Mouse (Mus musculus): Measurements from ENCODE around the gene Fbxo34.
"Not testable (repeated sequence)": the region's sequence is repeated elsewhere in the genome, so short reads cannot be mapped to it uniquely, and the experiment has no call there.

Fbxo34 gene

GRCm38 (mm10) chr14:47450121-47450520 lies at the start of gene Fbxo34:
Gene Fbxo34, plus strand, starts transcription at chr14:47450421.
- DNase-seq (ENCODE audit: low spot score): not testable (repeated sequence)

- no peak for DNase-seq (ENCODE audit: low spot score)
These were observed 47.5 kb upstream of the Fbxo34 start for GRCm38 (mm10) chr14:47402735-47403134.

GRCm38 (mm10) chr14:47406000-47406399 lies 44.2 kb upstream of the Fbxo34 start:
- no peak for DNase-seq (ENCODE audit: low spot score)

GRCm38 (mm10) chr14:47417346-47417745 lies 32.9 kb upstream of the Fbxo34 start:
- DNase-seq (ENCODE audit: low spot score): no peak

- peak; percentile 71 for DNase-seq (ENCODE audit: low spot score)
These were observed 32.2 kb upstream of the Fbxo34 start, which contains the start of gene Dlgap5 for GRCm38 (mm10) chr14:47417775-47418665. Gene Dlgap5, minus strand, starts transcription at chr14:47418407.

- DNase-seq (ENCODE audit: low spot score): no peak
These were observed 31.6 kb upstream of the Fbxo34 start for GRCm38 (mm10) chr14:47418666-47418991.

- DNase-seq (ENCODE audit: low spot score): no peak
These were observed 31.1 kb upstream of the Fbxo34 start for GRCm38 (mm10) chr14:47419034-47419625.

GRCm38 (mm10) chr14:47419723-47420276 lies 30.4 kb upstream of the Fbxo34 start:
- no peak for DNase-seq (ENCODE audit: low spot score)

GRCm38 (mm10) chr14:47421606-47422005 lies 28.6 kb upstream of the Fbxo34 start:
- no peak for DNase-seq (ENCODE audit: low spot score)

GRCm38 (mm10) chr14:47422466-47422865 lies 27.8 kb upstream of the Fbxo34 start:
- no peak for DNase-seq (ENCODE audit: low spot score)

- DNase-seq (ENCODE audit: low spot score): no peak
These were observed 17.2 kb upstream of the Fbxo34 start for GRCm38 (mm10) chr14:47432987-47433386.

GRCm38 (mm10) chr14:47438947-47439346 lies 11.3 kb upstream of the Fbxo34 start:
- no peak for DNase-seq (ENCODE audit: low spot score)

GRCm38 (mm10) chr14:47444907-47445306 lies 5.3 kb upstream of the Fbxo34 start:
- no peak for DNase-seq (ENCODE audit: low spot score)

- peak; percentile 3 for DNase-seq (ENCODE audit: low spot score)
These were observed 4.7 kb upstream of the Fbxo34 start for GRCm38 (mm10) chr14:47445331-47446095.

- DNase-seq (ENCODE audit: low spot score): no peak
These were observed 9.3 kb downstream of the Fbxo34 start for GRCm38 (mm10) chr14:47459556-47459955.

- DNase-seq (ENCODE audit: low spot score): no peak
These were observed 11.8 kb downstream of the Fbxo34 start for GRCm38 (mm10) chr14:47461997-47462396.

- no peak for DNase-seq (ENCODE audit: low spot score)
These were observed 12.2 kb downstream of the Fbxo34 start for GRCm38 (mm10) chr14:47462453-47462852.

GRCm38 (mm10) chr14:47462877-47463460 lies 12.7 kb downstream of the Fbxo34 start:
- no peak for DNase-seq (ENCODE audit: low spot score)

GRCm38 (mm10) chr14:47464426-47464825 lies 14.2 kb downstream of the Fbxo34 start:
- no peak for DNase-seq (ENCODE audit: low spot score)

- DNase-seq (ENCODE audit: low spot score): no peak
These were observed 15.4 kb downstream of the Fbxo34 start for GRCm38 (mm10) chr14:47465468-47466175.

GRCm38 (mm10) chr14:47472359-47472742 lies 22.1 kb downstream of the Fbxo34 start:
- peak; percentile 89 for DNase-seq (ENCODE audit: low spot score)

Data from layer of hippocampus, adult 9-10 months (tissue).